Mouse (Mus musculus): ENCODE measurements around the gene Apol8.

Gene Apol8

DNA sequence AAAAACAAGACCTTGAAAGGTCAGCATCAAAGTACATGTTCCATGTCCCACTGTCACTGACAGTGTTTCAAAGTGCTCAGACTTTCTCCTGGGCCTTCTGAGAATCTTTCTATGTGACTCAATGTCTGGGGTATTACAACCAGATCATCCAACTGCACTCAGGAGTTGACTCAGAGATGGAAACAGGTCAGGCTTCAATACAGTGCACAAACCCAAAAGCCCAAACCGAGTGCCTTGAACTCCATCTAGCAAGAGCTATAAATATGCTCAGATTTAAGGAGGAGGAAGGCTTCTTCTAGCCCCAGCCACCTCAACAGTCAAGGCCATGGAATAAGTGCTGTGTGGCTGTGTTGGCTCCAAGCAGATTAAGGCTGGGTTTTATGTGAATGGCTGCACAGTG, 29.0 kb upstream of the Apol8 start:
- DNase-seq (ENCODE audit: low spot score), result no peak

DNA sequence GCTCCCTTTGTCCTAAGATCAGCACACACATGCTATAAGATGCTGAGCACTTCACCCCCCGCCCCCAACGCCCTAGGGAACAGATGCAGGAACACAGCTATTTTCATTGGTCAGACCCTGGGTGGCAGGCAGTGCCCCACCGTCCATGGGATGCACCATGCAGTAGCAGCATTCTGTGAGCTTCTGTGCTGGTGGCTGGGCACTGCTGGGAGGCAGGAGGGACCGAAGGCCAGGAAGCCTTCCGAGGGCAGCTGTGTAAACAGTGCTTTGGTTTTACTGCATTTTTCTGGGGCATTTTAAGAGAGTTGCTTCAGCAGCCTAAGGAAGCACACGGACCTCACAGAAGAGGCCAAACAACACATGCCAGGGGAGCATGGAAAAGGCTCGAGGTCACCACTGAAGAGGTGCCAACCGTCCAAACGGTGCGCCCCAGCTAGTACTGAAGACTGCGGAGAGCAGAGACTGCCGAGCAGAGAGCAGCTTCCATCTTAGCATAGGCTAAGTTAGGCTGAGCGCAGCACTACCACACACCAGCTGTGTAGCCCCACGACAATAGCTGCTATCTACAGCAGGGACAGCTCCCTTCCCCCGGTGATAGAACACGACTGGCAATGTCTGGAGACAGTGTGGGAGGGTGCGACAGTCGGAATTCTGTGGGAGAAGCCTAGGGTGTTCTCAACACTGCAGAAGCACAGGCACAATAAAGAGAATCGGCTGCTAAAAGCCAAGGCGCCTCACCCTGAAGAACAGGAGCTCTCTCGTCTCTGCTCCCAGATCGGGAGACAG, 27.4 kb upstream of the Apol8 start:
- no peak for DNase-seq (ENCODE audit: low spot score)

DNA sequence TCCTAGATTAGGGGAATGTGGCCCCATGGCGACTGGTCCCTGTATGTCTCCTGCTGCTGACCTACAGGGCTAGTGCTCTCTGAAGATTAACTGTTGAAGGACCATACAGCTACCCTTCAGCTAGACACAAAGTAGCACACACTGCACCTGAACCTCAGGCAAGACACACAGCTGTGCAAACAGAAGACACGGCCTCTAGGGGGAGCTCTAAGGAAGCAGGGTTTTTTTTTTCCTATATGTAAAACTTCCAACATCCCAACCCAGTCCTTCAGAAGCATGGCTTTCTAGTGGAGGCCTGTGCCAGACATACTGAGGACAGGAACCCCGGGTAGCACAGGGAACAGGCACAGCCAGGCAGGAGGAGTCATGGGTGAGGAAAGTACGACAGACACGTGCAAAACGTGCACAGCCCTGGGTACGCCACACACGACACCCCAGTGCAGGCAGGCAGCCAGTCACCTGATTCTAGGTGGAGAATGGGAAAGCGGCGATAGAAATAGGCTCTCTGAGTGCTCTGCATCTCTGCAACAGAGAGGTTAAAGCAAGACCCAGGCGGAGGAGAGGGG, 25.7 kb upstream of the Apol8 start:
- DNase-seq (ENCODE audit: low spot score), result peak; percentile 54

DNA sequence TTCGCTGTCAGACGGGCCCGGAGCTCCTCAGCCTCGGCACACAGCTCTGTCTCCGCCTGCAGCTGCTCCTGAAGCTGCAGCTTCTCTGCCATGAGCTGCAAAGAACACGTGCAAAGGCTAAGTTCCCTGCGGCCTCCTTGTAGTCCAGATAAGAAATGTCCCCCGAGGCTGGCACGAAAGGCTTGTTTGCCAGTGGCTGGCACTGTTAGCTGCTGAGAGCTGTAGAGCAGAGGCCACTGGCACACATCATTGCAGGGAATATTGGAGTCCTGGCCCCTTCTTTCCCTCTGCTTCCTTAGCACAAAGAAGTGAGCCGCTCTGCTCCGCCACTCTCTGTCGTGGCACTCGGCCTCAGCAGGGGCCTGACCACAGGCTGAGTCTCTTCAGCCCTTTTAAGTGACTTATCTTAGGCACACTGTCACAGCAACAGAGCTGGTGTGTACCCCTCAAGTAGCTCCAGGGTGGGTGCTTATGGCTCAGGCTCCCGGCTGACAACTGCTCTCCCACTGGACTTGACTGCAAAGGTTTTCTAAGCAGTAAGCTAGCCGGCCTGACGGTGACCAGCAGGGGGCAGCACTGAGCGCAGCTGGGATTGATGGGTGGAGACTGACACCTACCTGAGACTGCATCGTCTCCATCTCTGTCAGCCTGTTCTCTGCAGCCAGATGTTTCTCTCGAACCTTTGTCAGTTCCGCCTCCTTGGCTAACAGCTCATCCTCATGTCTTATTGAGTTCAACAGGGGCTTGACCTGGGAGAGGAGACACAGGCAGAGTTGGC, 18.6 kb upstream of the Apol8 start:
- DNase-seq (ENCODE audit: low spot score), result peak; percentile 67

DNA sequence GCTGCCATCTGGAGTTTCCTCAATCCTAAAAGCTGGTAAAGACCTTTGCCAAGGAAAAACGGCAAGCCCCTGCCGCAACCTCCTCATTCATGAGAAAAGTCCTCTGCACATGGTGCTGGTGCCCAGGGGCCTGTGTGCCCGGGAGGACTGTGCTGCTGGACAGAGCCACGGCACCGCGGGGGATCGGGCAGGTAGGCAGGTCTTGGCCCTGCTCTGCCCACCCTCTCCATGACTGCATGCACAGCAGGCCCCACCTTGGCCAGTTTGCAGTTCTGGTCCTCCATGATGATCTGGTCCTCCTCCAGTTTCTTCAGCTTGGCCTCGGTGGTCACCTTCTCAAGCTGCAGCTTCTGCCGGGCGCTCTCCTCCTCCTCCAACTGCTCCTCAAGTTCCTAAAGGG, 17.5 kb upstream of the Apol8 start:
- no peak for DNase-seq (ENCODE audit: low spot score)

DNA sequence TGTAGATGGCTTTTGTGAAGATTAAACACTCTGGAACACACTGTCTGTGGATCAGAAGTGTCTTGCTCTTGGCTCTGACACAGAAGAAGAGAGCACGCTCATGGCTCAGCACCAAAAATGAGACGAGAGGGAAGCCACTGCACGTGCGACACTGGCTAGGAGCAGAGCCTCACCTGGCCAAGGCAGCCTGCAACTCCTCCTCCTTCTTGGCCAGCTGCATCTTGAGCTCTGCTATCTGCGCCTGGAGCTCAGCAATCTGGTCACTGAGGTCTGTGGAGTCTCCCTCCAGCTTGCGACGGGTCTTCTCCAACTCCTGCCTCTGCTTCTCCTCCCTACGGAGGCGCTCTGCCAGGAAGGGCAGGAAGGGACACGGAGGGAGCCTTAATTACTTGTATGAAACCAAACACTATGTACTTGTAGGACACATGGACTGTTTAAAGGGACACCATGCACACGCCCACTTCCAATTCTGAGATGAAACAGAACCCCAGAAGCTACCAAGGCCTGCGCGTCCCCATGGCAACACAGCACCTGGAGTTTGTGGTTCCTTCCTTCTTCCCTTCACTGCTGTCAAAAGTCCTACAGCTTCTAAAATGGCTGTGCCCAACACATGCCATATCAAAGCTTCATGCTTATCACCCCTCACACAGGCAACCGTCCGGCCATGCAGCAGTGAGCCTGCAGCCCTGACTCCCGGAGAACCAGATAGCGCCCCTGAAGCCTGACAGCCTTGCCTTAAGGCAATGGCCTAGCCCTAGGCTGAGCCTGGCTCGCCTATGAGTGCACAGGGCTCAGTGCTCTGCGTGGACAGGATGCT, 16.5 kb upstream of the Apol8 start:
- DNase-seq (ENCODE audit: low spot score), result no peak

DNA sequence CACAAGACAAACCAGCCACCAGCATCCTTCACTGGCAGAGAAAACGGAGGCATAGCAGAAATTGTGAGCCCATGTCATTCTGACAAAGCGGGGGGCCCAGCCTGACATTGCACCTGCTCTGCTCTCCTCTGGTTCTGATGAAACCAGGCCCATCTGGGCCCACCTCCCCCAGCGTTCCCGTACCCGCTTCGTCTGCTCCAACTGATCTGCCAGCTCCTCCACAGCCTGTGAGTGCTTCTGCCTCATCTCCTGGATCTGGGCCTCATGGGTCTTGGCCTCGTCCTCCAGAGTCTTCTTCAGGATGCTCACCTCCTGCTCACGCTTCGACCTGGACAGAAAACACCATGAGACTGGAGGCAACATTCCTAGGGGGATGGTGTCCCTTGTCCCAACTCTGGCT, 14.1 kb upstream of the Apol8 start:
- DNase-seq (ENCODE audit: low spot score), result no peak

DNA sequence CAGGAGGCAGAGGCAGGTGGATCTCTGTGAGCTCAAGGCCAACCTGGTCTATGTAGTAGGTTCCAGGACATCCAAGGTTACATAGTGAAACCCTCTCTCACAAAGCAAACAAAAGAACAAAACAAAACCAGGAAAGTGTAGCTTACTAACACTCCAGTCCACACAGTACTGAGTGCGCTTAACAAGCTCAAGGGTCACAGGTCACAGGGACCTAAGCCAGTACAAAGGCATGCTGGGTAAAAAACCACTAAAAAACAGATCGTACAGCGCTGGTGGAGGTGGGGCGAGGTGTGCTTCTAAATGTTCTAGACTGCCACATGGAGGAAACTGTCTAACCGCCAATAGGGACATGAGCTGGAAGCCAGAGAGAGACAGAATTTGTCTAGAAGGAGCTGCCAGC, 13.5 kb upstream of the Apol8 start:
- DNase-seq (ENCODE audit: low spot score), result no peak

DNA sequence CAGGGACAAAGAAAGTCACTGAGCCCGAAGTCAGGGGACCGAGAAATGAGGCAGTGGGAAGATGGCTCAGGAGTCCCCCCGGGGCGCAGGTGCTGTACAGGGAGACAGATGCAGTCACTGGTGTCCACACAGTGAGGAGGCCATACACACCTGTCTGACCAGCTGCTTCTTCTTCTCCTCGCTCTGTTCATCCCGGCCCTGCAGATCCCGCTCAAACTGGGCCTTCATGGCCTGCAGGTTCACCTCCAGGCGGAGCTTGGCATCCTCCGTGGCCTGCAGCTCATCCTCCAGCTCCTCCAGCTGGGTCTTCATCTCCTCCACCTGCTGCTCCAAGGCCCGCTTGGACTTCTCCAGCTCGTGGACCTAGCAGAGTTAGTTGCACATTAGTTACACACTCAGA, 10.2 kb upstream of the Apol8 start:
- no peak for DNase-seq (ENCODE audit: low spot score)

DNA sequence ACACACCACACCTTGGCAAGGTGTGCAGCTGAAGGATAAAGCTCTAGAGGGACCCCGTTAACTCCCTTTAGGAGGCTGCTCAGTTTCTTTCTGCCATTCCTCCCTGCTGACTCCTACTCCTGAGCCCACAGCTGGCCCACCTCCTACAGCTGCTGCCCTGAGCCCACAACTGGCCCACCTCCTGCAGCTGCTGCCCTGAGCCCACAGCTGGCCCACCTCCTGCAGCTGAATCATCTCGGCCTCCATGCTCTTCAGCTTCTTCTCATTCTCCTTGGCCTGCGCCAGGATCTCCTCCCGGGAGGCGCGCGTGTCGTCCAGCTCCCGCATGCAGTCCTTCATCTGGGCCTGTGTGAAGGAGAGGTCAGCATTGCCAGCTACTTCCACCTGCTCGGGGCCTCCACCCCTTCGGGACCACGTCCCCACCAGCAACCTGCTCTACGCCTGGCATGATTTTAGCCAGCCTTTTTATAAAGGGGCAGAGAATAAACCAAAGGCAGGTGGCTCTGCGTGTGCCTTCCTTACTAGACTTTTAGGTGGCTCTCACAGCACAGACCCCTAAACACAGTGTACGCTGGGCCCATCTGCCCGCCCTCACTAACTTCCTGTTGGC, 8.8 kb upstream of the Apol8 start:
- no peak for DNase-seq (ENCODE audit: low spot score)

DNA sequence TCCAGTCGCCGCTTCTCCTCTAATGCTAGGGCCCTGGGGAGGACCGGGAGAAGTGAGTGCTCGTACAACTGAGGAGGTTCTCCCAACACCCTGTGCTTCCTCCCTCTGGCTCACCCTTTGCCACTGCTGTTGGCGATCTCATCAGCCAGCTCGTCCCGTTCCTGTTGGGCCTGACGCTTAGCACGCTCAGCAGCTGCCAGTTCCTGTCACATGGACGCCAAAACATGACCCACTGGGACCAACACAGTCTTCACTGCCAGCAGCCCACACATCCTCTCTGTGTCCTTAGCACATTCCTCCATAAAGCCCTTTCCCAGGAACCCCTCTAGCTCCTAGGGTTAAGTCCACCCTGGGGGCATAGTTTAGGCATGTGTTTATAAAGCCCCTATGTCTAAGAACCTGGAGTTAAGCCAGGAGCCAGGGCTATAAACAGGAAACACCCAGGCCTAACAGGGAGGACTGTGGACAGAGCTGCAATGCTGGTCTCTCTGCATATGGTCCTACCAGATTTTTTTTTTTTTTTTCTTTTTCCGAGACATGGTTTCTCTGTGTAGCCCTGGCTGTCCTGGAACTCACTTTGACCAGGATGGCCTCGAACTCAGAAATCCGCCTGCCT, 7.7 kb upstream of the Apol8 start:
- peak; percentile 84 for DNase-seq (ENCODE audit: low spot score)

DNA sequence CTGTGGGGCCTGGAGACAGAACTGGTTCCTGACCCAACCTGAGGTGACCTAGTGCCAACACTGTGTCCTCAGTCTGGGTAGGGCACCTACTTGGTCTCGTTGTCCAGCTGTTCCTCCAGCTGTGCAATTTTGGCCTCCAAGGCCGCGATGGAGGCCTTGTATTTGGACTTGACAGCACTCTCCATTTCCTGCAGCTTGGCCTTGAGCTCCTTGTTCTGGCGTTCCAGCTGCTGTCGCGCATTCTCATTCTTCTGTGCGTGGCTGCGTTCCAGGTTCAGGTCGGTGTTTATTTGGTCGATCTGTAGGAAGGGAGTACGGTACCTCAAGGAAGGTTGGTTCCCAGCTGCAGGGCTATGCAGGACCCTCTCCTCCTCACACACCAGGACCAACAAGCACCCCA, 6.9 kb upstream of the Apol8 start:
- DNase-seq (ENCODE audit: low spot score), result no peak

DNA sequence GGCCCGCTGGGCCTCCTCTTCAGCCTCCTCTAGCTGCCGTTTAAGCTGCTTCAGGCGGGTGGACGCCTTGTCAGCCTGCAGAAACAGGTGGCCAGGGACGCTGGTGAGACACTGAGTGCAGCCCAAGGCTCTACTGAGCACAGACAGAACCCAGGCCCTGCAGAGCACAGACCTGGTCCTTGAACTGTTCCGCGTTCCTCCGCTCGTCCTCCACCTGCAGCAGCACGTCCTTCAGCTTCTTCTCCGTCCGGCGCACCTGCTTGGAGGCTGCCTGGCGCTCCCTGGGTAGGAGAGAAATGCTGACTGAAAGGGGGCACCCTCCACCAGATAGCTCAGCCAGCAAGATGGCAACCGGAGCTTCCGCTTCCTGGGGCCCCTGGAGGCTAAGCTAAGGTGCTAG, 6.2 kb upstream of the Apol8 start:
- no peak for DNase-seq (ENCODE audit: low spot score)

DNA sequence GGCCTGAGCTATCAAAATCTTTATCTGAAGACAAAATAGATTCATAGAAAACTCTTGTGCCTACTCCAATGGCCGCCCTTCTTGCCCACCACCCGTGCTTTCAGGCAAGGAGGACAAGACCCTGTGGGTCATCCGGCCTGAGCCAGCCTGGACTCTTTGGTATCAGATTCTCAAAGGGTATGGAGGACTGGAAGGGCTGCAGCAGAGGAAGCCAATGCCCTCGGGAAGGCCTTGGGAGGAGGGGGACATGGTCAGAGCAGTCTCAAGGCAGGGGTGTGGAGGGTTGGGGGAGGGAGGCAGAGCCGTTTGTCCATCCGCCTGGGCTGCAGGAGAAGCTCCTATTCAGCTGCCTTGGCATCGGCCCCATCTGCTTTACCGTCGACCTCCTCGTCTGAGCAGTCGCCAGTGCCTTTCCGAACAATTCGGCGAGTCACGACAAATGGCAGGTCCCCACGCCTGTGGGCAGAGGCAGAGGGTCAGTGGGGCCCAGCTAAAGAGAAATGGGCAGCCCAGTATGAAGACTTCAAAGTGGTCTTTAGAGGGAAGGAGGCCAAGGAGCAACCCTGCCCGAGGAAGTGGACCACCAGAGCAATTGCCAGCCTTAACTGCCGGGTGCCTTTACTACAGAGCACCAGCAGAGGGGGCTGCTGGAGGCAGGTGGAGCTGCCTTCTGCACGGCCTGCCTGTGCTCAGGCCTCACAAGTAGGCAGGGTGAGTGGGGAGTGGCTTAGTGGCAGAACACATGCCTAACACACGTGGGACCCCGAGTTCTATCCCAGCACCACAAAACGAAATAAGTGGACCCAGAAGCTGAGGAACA, 5.0 kb upstream of the Apol8 start:
- DNase-seq (ENCODE audit: low spot score), result peak; percentile 38

DNA sequence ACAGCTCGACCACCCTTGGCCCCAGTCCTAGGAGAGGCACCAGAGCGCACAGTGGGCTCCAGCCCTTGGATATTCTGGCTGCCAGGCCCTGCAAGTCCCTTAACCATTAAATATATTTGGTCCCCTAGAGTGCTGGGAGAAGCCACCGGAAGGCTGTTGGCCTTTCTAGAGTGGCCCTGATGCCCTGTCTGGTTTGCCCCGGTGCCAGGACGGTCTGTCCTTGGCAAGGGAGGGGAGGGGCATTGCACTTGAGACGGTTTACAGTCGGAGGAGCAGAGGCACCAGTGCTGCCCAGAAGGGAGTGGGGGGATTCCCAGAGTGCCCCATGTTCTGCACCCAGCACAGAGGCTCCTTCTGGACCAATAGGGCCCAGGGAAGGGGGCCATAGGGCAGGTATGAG, 4.3 kb upstream of the Apol8 start:
- no peak for DNase-seq (ENCODE audit: low spot score)

DNA sequence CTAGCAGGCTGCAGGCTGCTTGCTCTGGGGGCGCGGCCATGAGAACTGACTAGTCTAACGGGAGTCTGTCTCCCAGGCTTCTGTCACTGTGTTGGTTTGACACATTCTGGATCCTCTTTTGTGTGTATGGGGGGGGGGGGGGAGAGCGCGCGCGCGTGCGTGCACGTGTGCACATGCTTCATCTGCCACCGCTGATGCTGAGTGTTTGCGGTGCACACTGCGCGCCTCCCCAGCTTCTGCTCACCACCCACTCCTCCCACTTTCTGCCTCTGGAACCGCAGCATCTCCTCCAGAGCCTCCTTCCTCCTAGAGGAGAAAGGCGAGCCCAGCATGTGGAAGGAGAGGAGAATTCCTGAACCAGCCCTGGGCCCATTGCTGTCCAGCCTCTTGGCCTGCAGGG, 3.2 kb upstream of the Apol8 start:
- DNase-seq (ENCODE audit: low spot score), result no peak

DNA sequence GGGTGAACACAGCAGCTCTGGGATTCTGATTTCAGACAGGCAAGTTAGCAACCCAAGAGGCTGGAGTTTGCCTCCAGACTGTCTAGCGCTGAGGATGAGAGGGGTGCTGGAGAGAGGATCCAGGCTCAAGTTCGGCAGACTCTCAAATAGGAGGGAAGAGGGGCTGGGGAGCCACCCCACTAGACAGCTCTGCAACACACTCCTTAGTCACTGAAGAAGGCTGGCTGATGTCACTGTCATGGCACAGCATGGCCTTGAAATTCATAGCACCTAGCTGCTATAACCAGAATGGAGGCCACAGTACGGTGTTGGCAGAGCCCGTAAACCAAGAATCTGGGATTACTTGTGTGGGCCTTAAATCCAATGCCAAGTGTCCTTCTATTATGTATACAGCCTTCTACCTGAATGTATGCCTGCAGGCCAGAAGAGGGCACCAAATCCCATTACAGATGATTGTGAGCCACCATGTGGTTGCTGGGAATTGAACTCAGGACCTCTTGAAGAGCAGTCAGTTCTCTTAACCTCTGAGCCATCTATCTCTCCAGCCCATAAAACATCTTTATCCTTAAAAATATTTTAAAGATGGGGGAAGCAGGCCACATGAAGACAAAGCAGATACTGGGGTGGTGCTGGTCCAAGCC, 903 bp upstream of the Apol8 start:
- no peak for DNase-seq (ENCODE audit: low spot score)

DNA sequence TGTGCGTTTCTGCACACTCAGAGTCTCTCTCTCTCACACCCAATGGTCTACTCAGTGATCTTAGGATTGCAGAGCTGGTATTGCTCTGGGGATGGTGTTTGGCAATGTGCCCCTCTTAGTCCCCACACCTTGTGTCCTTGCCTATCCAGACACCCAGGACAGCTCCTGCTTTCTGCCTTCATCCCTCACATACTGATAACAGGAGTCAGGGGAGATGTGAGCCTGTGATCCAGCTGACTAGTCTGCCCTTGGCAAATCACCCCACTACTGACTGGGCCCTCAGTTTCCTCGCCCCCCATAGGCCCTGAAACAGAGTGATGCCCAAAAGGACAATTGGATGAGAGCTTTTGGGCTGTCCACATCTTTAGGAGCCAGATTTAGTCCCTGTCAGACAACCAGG, 722 bp downstream of the Apol8 start:
- no peak for DNase-seq (ENCODE audit: low spot score)

DNA sequence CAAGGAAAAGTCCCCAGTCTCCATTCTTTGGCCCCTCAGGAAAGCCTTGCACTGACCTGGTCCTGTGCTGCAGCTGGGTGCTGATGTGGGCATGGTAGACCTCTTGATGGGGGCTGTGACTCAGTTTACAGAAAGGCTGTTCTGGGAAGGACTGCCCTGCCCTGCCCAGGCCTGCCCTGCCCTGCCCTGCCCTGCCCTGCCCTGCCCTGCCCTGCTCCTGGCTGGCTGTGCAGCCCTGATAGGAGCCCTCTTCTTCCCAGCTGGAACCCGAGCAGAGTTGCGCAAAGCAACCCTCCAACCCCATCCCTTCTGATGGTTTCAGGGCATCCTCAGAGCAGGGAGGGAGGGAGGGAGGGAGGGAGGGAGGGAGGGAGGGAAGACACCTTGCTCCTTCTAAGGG, 1.7 kb downstream of the Apol8 start:
- no peak for DNase-seq (ENCODE audit: low spot score)

DNA sequence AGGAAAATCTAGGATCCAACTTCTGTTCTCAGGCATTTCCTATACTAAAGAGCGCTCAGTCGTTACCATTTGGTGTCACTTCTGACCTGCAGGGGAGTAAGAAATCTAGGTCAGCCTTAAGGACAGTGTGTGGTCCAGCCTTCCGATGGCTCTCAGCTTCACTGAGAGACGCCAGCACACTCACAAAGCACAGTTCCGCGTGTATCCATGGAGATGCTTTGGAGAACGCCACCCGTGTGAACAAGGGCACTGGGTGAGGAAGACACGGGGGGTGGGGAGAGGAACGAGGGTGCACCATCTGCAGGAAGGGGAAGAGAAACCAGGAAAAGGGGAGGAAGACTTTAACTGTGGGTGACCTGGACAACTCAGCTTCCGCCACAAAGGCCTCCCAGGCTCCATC, 4.4 kb downstream of the Apol8 start:
- no peak for DNase-seq (ENCODE audit: low spot score)

Data from lung, postnatal 25 days (tissue).